Mouse (Mus musculus) kidney, adult 2 months (tissue): ENCODE measurements around the gene Naa30.

Source experiments
- CTCF ChIP-seq: fragments of 200-500 bp; conservative IDR thresholded peaks from 2 replicates; pipeline ENCODE4 v1.5.1; 2011; ENCODE audit warnings: low read depth, mild to moderate bottlenecking, control low read depth, low read length, moderate library complexity, mixed read lengths; ENCODE audit not compliant: insufficient read depth, insufficient read length
- POLR2A ChIP-seq: fragments of 200-500 bp; IDR thresholded peaks from one replicate; pipeline ENCODE4 v1.6.1; 2011; ENCODE audit warnings: low read depth, low read length, control low read depth

DNA sequence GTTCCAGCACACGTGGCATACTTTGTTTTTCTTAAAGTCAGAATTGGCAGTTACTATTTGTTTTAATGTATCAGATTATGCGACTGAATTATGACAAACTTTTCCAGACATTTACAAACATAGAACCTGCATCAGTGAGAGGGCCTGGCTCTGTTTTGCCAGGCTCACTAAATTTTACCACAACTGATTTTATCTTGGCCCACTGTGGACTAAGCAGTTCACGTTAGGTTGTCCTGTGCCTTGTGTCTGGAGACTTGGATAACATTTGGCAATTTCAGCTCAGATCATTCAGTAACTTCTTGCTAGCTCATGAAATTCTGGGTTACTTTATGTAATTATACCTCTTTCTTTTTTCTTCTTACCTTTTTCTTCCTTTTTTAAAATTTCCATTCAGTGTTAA, 7.7 kb downstream of the Naa30 start:
- TF ChIP-seq POLR2A, result no peak
- TF ChIP-seq CTCF, result no peak
